Mouse (Mus musculus): ENCODE results near the gene Alcam. TPM values are rescaled to one million over a fixed set of nuclear protein-coding genes. Genes with fewer than 3 reads are reported as not detected.
A peak's percentile ranks its signal among the peaks of the same experiment; 100 is the strongest.

Alcam gene
- polyA plus RNA-seq, 1 experiment from 2014 or later: 3.6 TPM

GRCm38 (mm10) chr16:52261755-52262154, 192.1 kb downstream of the Alcam start:
- WGBS: 91% methylated on average over 1 of the region's 1 CpGs
- no peak for DNase-seq (ENCODE audit: low spot score)
- Histone ChIP-seq H3K36me3 (no peaks in the 10 kb centered on the region), H3K9me3 (replicated peaks) (no peaks in the 10 kb centered on the region), H3K4me3 (no peak overlapping the region), H3K27me3 (ENCODE audit: low read depth, poor library complexity, severe bottlenecking) (no peaks in the 10 kb centered on the region), H3K4me1 (no peaks in the 10 kb centered on the region), H3K27ac (no peak overlapping the region)

GRCm38 (mm10) chr16:52250935-52251334, 202.9 kb downstream of the Alcam start:
- Histone ChIP-seq H3K27me3 (ENCODE audit: low read depth, poor library complexity, severe bottlenecking) (no peaks in the 10 kb centered on the region), H3K9me3 (replicated peaks) (no peaks in the 10 kb centered on the region), H3K4me1 (no peaks in the 10 kb centered on the region), H3K36me3 (no peaks in the 10 kb centered on the region), H3K4me3 (no peak overlapping the region), H3K27ac (no peak overlapping the region)
- 93% methylated on average over 4 of the region's 4 CpGs for WGBS
- no peak for DNase-seq (ENCODE audit: low spot score)

GRCm38 (mm10) chr16:52250196-52250595, 203.7 kb downstream of the Alcam start:
- no peak overlapping the region for H3K27ac ChIP-seq

DNA sequence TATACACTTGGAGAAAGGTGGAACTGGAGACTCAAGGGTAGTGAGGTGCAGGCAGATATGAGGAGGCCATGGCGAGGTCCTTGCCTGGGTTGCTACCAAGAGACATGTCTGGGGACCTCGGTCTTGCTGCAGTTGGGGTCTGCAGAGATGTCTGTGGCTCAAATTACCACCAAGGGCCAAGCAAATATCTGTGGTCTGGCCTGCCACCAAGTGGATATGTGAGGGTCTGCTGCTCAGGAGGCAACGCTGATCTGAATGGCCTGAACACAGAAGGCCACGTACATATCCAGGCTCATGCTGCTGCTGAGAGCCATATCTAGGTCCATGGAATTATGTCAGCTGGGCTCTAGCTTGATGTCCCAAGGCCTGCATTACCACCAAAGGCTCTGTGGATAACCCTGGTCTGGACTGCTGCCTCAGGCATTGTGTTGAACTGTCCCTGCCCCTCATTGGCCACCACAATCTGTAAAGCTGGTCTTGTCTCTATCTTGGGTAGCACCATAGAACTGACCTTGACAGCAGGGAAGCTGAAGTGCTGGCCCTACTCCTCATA, 210.4 kb downstream of the Alcam start:
- 80% methylated on average over 4 of the region's 4 CpGs for WGBS
- Histone ChIP-seq H3K27ac (peak overlapping the region; percentile 42; the same call in 1 of the 2 replicates), H3K36me3 (no peaks in the 10 kb centered on the region), H3K4me3 (no peak overlapping the region), H3K4me1 (peaks cover 14% of the 10 kb centered on the region), H3K9me3 (replicated peaks) (no peaks in the 10 kb centered on the region), H3K27me3 (ENCODE audit: low read depth, poor library complexity, severe bottlenecking) (no peaks in the 10 kb centered on the region)
- DNase-seq (ENCODE audit: low spot score): no peak

More at GRCm38 (mm10) chr16:52250196-52250595, 203.7 kb downstream of the Alcam start:
- Histone ChIP-seq H3K4me1 (no peaks in the 10 kb centered on the region), H3K9me3 (replicated peaks) (no peaks in the 10 kb centered on the region), H3K4me3 (no peak overlapping the region), H3K36me3 (no peaks in the 10 kb centered on the region), H3K27me3 (ENCODE audit: low read depth, poor library complexity, severe bottlenecking) (no peaks in the 10 kb centered on the region)
- WGBS: 93% methylated on average over 4 of the region's 4 CpGs
- DNase-seq (ENCODE audit: low spot score): no peak

DNA sequence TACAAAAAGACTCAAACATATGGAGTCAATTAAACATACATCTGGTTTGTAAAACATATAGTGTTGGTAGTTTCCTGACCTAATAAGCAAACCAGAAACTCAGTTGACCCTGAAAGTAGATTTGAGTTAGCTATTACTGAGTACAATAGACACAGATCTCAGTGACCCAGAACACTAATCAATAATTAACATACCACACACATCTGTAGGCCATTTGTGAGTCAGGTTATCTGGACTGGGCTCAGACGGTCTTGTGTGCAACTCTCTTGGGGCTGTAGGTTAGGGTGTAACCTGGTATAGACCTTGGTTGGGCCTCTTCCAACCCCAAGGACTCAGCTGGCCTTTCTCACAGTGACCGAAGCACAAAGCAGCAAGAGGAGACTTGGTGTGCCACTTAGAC, 211.7 kb downstream of the Alcam start:
- peaks cover 14% of the 10 kb centered on the region for H3K4me1 ChIP-seq
- H3K27ac ChIP-seq: peak overlapping the region; percentile 65
- H3K9me3 ChIP-seq (replicated peaks): no peaks in the 10 kb centered on the region
- WGBS: 38% methylated on average over 2 of the region's 2 CpGs
- no peaks in the 10 kb centered on the region for H3K36me3 ChIP-seq
- no peak overlapping the region for H3K4me3 ChIP-seq
- H3K27me3 ChIP-seq (ENCODE audit: low read depth, poor library complexity, severe bottlenecking): no peaks in the 10 kb centered on the region
- peak; percentile 44 for DNase-seq (ENCODE audit: low spot score)

DNA sequence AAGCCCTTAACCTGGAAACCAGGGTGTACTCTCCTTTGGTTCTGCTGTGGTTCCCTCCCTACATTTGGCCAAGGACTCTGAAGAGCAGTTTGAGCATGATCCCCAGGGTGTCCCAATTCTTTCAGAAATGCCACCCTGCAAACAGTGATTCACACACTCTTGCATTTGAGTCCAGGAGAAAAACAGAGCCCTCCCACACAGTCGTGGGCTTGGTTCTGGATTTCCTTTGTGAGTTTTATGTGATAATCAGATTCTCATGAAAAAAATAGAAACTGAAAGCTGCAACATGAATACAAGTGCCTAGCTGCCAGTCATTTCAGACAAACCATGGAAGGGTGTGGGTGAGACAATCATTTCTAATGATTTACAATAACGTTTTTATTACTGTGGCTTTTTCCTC, 223.9 kb downstream of the Alcam start:
- Histone ChIP-seq H3K4me1 (no peaks in the 10 kb centered on the region), H3K27me3 (ENCODE audit: low read depth, poor library complexity, severe bottlenecking) (no peaks in the 10 kb centered on the region), H3K27ac (no peak overlapping the region), H3K36me3 (no peaks in the 10 kb centered on the region), H3K4me3 (no peak overlapping the region), H3K9me3 (replicated peaks) (no peaks in the 10 kb centered on the region)
- 75% methylated on average over 2 of the region's 2 CpGs for WGBS
- no peak for DNase-seq (ENCODE audit: low spot score)

- H3K4me3 ChIP-seq: no peak overlapping the region
- no peaks in the 10 kb centered on the region for H3K27me3 ChIP-seq (ENCODE audit: low read depth, poor library complexity, severe bottlenecking)
- H3K9me3 ChIP-seq (replicated peaks): no peaks in the 10 kb centered on the region
- no peak overlapping the region for H3K27ac ChIP-seq
- no peak for DNase-seq (ENCODE audit: low spot score)
- H3K4me1 ChIP-seq: no peaks in the 10 kb centered on the region
- WGBS: 75% methylated on average over 7 of the region's 7 CpGs
- H3K36me3 ChIP-seq: no peaks in the 10 kb centered on the region
These were observed 224.4 kb downstream of the Alcam start for GRCm38 (mm10) chr16:52229446-52229845.

GRCm38 (mm10) chr16:52222896-52223295, 231.0 kb downstream of the Alcam start:
- WGBS: 88% methylated on average over 4 of the region's 4 CpGs

DNA sequence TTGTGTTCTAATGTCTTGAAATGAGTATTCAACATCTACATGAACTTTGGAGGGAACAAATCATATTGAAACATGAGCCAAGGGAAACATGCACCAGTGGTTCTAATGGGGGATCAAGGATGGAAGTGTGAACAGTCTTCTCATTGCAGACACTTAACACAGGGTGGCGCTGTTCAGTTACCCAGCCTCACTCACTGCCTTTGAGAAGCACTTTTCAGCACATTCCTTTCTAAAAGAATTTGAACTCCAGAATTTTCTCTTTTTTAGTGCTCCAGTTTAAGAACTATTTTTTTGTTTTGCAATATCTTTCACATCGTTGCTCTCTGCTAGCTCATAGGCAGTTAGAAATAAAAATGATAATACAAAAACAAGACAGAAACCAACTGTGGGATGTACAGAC, 234.8 kb downstream of the Alcam start:
- no peaks in the 10 kb centered on the region for H3K4me1 ChIP-seq
- H3K27me3 ChIP-seq (ENCODE audit: low read depth, poor library complexity, severe bottlenecking): no peaks in the 10 kb centered on the region
- DNase-seq (ENCODE audit: low spot score): peak; percentile 62
- 18% methylated on average over 2 of the region's 2 CpGs for WGBS
- no peaks in the 10 kb centered on the region for H3K9me3 ChIP-seq (replicated peaks)
- no peaks in the 10 kb centered on the region for H3K36me3 ChIP-seq
- H3K27ac ChIP-seq: no peak overlapping the region
- no peak overlapping the region for H3K4me3 ChIP-seq

More at GRCm38 (mm10) chr16:52222896-52223295, 231.0 kb downstream of the Alcam start:
- Histone ChIP-seq H3K36me3 (no peaks in the 10 kb centered on the region), H3K4me1 (no peaks in the 10 kb centered on the region), H3K4me3 (no peak overlapping the region), H3K27ac (no peak overlapping the region), H3K9me3 (replicated peaks) (no peaks in the 10 kb centered on the region), H3K27me3 (ENCODE audit: low read depth, poor library complexity, severe bottlenecking) (no peaks in the 10 kb centered on the region)
- DNase-seq (ENCODE audit: low spot score): no peak

DNA sequence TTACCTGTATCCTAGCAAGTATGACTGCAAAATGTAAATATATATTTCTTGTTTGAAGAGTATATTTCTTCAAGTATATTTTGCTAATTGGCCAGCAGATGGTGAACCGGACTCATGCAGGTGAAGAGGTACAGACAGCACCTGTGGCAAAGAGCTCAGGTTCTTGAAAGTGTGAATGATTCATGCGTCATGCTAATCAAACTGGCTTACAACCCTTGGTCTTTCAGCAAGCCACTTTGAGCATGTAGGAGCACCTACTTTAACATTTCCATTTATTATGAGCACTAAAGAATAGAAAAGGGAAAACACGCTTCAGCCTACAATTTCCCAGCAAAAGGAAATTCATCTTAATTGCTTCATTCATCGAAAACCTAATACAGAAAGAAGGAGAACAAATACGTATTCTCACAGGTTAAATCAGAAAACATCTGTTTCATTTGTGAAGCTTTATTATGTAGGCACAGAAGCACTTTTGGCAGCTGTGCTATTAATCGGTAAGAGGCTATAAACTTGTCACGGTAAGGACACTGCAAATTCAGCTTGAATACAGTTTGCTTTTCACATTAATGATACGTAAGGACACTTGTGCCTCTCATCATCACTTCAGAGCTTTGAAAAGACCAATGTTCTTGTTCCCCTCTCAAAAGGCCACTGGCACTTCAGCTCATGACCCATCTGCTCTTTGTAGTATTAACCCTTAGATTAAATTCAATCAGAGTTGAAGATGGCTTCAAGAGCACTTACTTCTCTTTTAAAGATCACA, 242.8 kb downstream of the Alcam start:
- DNase-seq (ENCODE audit: low spot score): no peak
- H3K36me3 ChIP-seq: peaks cover 11% of the 10 kb centered on the region
- H3K4me3 ChIP-seq: no peak overlapping the region
- H3K9me3 ChIP-seq (replicated peaks): no peaks in the 10 kb centered on the region
- no peaks in the 10 kb centered on the region for H3K27me3 ChIP-seq (ENCODE audit: low read depth, poor library complexity, severe bottlenecking)
- H3K27ac ChIP-seq: no peak overlapping the region
- 93% methylated on average over 8 of the region's 8 CpGs for WGBS
- H3K4me1 ChIP-seq: no peaks in the 10 kb centered on the region

- 94% methylated on average over 7 of the region's 7 CpGs for WGBS
- H3K9me3 ChIP-seq (replicated peaks): no peaks in the 10 kb centered on the region
- H3K4me1 ChIP-seq: no peaks in the 10 kb centered on the region
- H3K27me3 ChIP-seq (ENCODE audit: low read depth, poor library complexity, severe bottlenecking): no peaks in the 10 kb centered on the region
- H3K4me3 ChIP-seq: no peak overlapping the region
- no peak for DNase-seq (ENCODE audit: low spot score)
- H3K36me3 ChIP-seq: peaks cover 58% of the 10 kb centered on the region
- H3K27ac ChIP-seq: no peak overlapping the region
These were observed 253.8 kb downstream of the Alcam start for GRCm38 (mm10) chr16:52200107-52200506.
